Mouse (Mus musculus): ENCODE data around the gene Rufy1.
"Not testable (repeated sequence)": the region's sequence is repeated elsewhere in the genome, so short reads cannot be mapped to it uniquely, and the experiment has no call there.

The Rufy1 gene

GRCm38 (mm10) chr11:50430277-50431133 lies at the start of gene Rufy1:
TSS of gene Rufy1 (minus strand) at chr11:50431125.
- DNase-seq, result peak; percentile 92

- DNase-seq, result no peak
Measured at GRCm38 (mm10) chr11:50478072-50478471, 47.1 kb upstream of the Rufy1 start.

- no peak for DNase-seq
Measured at GRCm38 (mm10) chr11:50477486-50478070, 46.7 kb upstream of the Rufy1 start.

GRCm38 (mm10) chr11:50476971-50477370 lies 46.0 kb upstream of the Rufy1 start:
- DNase-seq, result no peak

GRCm38 (mm10) chr11:50473933-50474332 lies 43.0 kb upstream of the Rufy1 start:
- no peak for DNase-seq

- no peak for DNase-seq
Measured at GRCm38 (mm10) chr11:50472161-50472939, 41.4 kb upstream of the Rufy1 start.

- DNase-seq, result no peak
Measured at GRCm38 (mm10) chr11:50461481-50461880, 30.6 kb upstream of the Rufy1 start.

GRCm38 (mm10) chr11:50459250-50459649 lies 28.3 kb upstream of the Rufy1 start:
- no peak for DNase-seq

- DNase-seq, result peak; percentile 59
Measured at GRCm38 (mm10) chr11:50457111-50457911, 26.4 kb upstream of the Rufy1 start.

- no peak for DNase-seq
Measured at GRCm38 (mm10) chr11:50456455-50456854, 25.5 kb upstream of the Rufy1 start.

- DNase-seq, result no peak
Measured at GRCm38 (mm10) chr11:50454934-50455333, 24.0 kb upstream of the Rufy1 start.

GRCm38 (mm10) chr11:50450236-50450635 lies 19.3 kb upstream of the Rufy1 start:
- no peak for DNase-seq

- DNase-seq, result not testable (repeated sequence)
Measured at GRCm38 (mm10) chr11:50448163-50448562, 17.2 kb upstream of the Rufy1 start.

- no peak for DNase-seq
Measured at GRCm38 (mm10) chr11:50443259-50444065, 12.5 kb upstream of the Rufy1 start.

GRCm38 (mm10) chr11:50441637-50442036 lies 10.7 kb upstream of the Rufy1 start:
- no peak for DNase-seq

GRCm38 (mm10) chr11:50440691-50441090 lies 9.8 kb upstream of the Rufy1 start:
- no peak for DNase-seq

GRCm38 (mm10) chr11:50439857-50440256 lies 8.9 kb upstream of the Rufy1 start:
- DNase-seq, result no peak

GRCm38 (mm10) chr11:50432896-50433295 lies 2.0 kb upstream of the Rufy1 start:
- no peak for DNase-seq

GRCm38 (mm10) chr11:50432069-50432440 lies 1.1 kb upstream of the Rufy1 start:
- no peak for DNase-seq

- DNase-seq, result no peak
Measured at GRCm38 (mm10) chr11:50431134-50432068, 476 bp upstream of the Rufy1 start.

GRCm38 (mm10) chr11:50426056-50426455 lies 4.9 kb downstream of the Rufy1 start:
- no peak for DNase-seq

Data from kidney, postnatal 14 days (tissue).